Mouse (Mus musculus) induced T-regulatory cell, adult 2 months (primary cell): ENCODE data around the gene Scfd2.
A peak's percentile ranks its signal among the peaks of the same experiment; 100 is the strongest.

Experiments
- DNase-seq: peaks from one replicate; pipeline ENCODE4 v3.0.0-alpha.2; 2012; ENCODE audit warnings: low read depth

Gene Scfd2

GRCm38 (mm10) chr5:74240926-74241680, 290.5 kb downstream of the Scfd2 start:
- no peak for DNase-seq

GRCm38 (mm10) chr5:74240298-74240697, 291.3 kb downstream of the Scfd2 start:
- no peak for DNase-seq

GRCm38 (mm10) chr5:74239369-74239768, 292.2 kb downstream of the Scfd2 start:
- DNase-seq = no peak

GRCm38 (mm10) chr5:74233808-74234207, 297.8 kb downstream of the Scfd2 start:
- DNase-seq = peak; percentile 30

GRCm38 (mm10) chr5:74230525-74230924, 301.0 kb downstream of the Scfd2 start:
- no peak for DNase-seq

- no peak for DNase-seq
Observed at GRCm38 (mm10) chr5:74229775-74230413, 301.7 kb downstream of the Scfd2 start.

- DNase-seq = no peak
Observed at GRCm38 (mm10) chr5:74228938-74229337, 302.6 kb downstream of the Scfd2 start.

GRCm38 (mm10) chr5:74227352-74227751, 304.2 kb downstream of the Scfd2 start:
- no peak for DNase-seq

- DNase-seq = no peak
Observed at GRCm38 (mm10) chr5:74226183-74226582, 305.4 kb downstream of the Scfd2 start.

- DNase-seq = no peak
Observed at GRCm38 (mm10) chr5:74224480-74224879, 307.1 kb downstream of the Scfd2 start.

- no peak for DNase-seq
Observed at GRCm38 (mm10) chr5:74222626-74223025, 308.9 kb downstream of the Scfd2 start.

GRCm38 (mm10) chr5:74218524-74218923, 313.0 kb downstream of the Scfd2 start:
- DNase-seq = no peak

- DNase-seq = no peak
Observed at GRCm38 (mm10) chr5:74215125-74215524, 316.4 kb downstream of the Scfd2 start.

- no peak for DNase-seq
Observed at GRCm38 (mm10) chr5:74214501-74215110, 317.0 kb downstream of the Scfd2 start.

- DNase-seq = no peak
Observed at GRCm38 (mm10) chr5:74211346-74211745, 320.2 kb downstream of the Scfd2 start.

- DNase-seq = no peak
Observed at GRCm38 (mm10) chr5:74209640-74210039, 321.9 kb downstream of the Scfd2 start.

- no peak for DNase-seq
Observed at GRCm38 (mm10) chr5:74208438-74208837, 323.1 kb downstream of the Scfd2 start.

GRCm38 (mm10) chr5:74207209-74207608, 324.4 kb downstream of the Scfd2 start:
- DNase-seq = no peak

- DNase-seq = no peak
Observed at GRCm38 (mm10) chr5:74206649-74207048, 324.9 kb downstream of the Scfd2 start.

- no peak for DNase-seq
Observed at GRCm38 (mm10) chr5:74206038-74206437, 325.5 kb downstream of the Scfd2 start.

GRCm38 (mm10) chr5:74205509-74205908, 326.1 kb downstream of the Scfd2 start:
- DNase-seq = no peak

- DNase-seq = no peak
Observed at GRCm38 (mm10) chr5:74204465-74204864, 327.1 kb downstream of the Scfd2 start.

- no peak for DNase-seq
Observed at GRCm38 (mm10) chr5:74202515-74202914, 329.0 kb downstream of the Scfd2 start.
